Mouse (Mus musculus) v-Abl transformed pro-B cells (cell line): ENCODE measurements around the gene Stac3.

Experiments used
- in situ Hi-C, 2 experiments: fragments of 400-800 bp; cut with MboI; formaldehyde crosslinking; loops; one replicate each; pipeline ENCODE4 v1.15.1; 2025; ENCODE audit not compliant: unreplicated experiment in 2 of 2

Gene Stac3

DNA sequence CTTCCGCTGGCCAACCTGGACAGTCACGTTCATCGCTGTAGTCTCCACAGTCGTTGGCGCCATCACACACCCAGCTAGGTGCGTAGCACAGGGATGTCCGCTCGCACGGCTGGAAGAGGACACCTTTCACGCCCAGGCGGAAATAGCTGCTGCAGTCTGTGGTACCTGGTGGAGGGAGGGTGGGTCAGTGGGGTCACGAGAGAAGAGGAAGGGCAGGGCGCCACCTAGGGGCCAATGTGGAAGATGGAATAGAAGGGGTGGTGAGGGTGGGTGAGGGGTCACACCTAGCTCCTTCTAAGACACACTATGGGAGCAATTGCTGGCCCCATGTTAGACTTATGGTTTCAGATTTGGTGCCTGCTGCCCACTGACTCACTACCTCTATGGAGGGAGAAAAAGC, 55.9 kb downstream of the Stac3 start:
- in situ Hi-C loops: no loop called here
